Mouse (Mus musculus) heart, embryonic 13.5 days (tissue): Measurements from ENCODE around the gene Moap1. TPM values are rescaled to one million over a fixed set of nuclear protein-coding genes. Genes with fewer than 3 reads are reported as not detected.

Experiments used
- ATAC-seq: fragments of 200-750 bp; cut with Nextera tagmentation; 2 replicates; pipeline ENCODE4 v1.8.0; 2017; ENCODE audit warnings: moderate TSS enrichment; ENCODE audit not compliant: insufficient number of reproducible peaks, low FRiP score, low TSS enrichment; ENCODE audit errors: extremely low read depth
- H3K27ac ChIP-seq: fragments of 300-500 bp; sonication (generic); replicated peaks from 2 replicates; pipeline ENCODE4 v1.5.1; 2015; ENCODE audit warnings: moderate library complexity, mild to moderate bottlenecking, inconsistent platforms
- H3K27me3 ChIP-seq: fragments of 300-500 bp; sonication (generic); replicated peaks from 2 replicates; pipeline ENCODE4 v1.6.1; 2015; ENCODE audit warnings: mild to moderate bottlenecking, inconsistent platforms
- H3K36me3 ChIP-seq: fragments of 300-500 bp; sonication (generic); 2 replicates; pipeline ENCODE4 v1.6.1; 2015; ENCODE audit warnings: mild to moderate bottlenecking, inconsistent platforms
- H3K4me1 ChIP-seq: fragments of 300-500 bp; sonication (generic); 2 replicates; pipeline ENCODE4 v1.6.1; 2015; ENCODE audit warnings: inconsistent platforms
- H3K4me2 ChIP-seq: fragments of 300-500 bp; sonication (generic); 2 replicates; pipeline ENCODE4 v1.6.1; 2015; ENCODE audit warnings: inconsistent platforms, mild to moderate bottlenecking, moderate library complexity
- H3K4me3 ChIP-seq: fragments of 300-500 bp; sonication (generic); 2 replicates; pipeline ENCODE4 v1.5.1; 2015; ENCODE audit warnings: moderate library complexity, mild to moderate bottlenecking, inconsistent platforms
- H3K9ac ChIP-seq: fragments of 300-500 bp; sonication (generic); 2 replicates; pipeline ENCODE4 v1.6.1; 2015; ENCODE audit warnings: inconsistent platforms, mild to moderate bottlenecking, moderate library complexity
- H3K9me3 ChIP-seq: fragments of 300-500 bp; sonication (generic); 2 replicates; pipeline ENCODE4 v1.6.1; 2016; ENCODE audit warnings: inconsistent platforms
- WGBS: fragments of 180-500 bp; shearing (Covaris S2); methylation state at CpG from one replicate; pipeline ENCODE4 v1.1.7; 2015; ENCODE audit warnings: mixed read lengths; 5-methylcytosine and 5-hydroxymethylcytosine counted together
- polyA plus RNA-seq: library from polyadenylated mRNA; unstranded; fragments of >200 nt; fragmentation: Nextera tagmentation; extraction: Ambion mirVana; gene quantifications from 2 replicates; pipeline ENCODE4 v1.2.1, GENCODE M21; 2015

Gene Moap1
- polyA plus RNA-seq, 1 experiment from 2014 or later, result 17.9 TPM

DNA sequence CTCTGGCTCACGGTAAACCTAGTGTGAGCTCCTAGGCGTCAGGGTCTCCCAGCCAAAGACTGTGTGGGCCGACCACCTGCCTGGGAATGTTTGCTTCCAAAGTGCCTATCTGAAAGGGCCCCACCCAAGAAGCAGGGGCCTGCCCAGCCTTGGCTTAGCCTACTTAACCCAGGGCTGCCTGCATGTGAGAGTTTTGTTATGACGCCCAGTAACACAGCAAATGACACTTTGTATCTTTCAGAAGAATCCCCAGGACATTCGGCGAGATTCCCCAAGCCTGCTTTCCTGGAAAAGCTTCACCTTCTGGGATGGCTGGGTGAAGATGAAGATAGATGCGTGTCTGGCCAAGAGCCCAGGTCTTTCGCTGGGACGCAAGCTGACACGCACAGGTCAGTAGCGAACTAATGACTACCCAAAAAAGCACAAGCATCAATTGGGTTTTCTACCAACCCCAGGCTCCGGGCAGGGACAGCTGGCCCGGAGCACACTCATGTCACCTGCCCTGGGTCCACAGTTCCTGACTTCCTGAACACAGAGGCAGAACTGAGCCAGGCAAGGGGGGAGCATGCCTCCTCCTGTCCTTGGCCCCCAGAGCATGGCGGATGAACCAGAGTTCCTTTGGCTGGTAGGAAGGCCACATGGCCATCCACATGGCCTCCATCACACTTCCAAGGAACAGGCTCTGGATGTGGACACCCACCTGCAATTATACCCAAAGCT, 46.7 kb downstream of the Moap1 start:
- no peak overlapping the region for H3K4me3 ChIP-seq
- H3K4me1 ChIP-seq, result peaks cover 34% of the 10 kb centered on the region
- 0 out of 2 replicates have a peak overlapping the region, but pooled peaks have one; percentile 10 for H3K9ac ChIP-seq
- no peaks in the 10 kb centered on the region for H3K9me3 ChIP-seq
- no peak overlapping the region for H3K27ac ChIP-seq
- 79% methylated on average over 14 of the region's 14 CpGs for WGBS
- ATAC-seq, result no peak
- H3K27me3 ChIP-seq, result no peaks in the 10 kb centered on the region
- H3K4me2 ChIP-seq, result no peak overlapping the region
- H3K36me3 ChIP-seq, result no peaks in the 10 kb centered on the region

DNA sequence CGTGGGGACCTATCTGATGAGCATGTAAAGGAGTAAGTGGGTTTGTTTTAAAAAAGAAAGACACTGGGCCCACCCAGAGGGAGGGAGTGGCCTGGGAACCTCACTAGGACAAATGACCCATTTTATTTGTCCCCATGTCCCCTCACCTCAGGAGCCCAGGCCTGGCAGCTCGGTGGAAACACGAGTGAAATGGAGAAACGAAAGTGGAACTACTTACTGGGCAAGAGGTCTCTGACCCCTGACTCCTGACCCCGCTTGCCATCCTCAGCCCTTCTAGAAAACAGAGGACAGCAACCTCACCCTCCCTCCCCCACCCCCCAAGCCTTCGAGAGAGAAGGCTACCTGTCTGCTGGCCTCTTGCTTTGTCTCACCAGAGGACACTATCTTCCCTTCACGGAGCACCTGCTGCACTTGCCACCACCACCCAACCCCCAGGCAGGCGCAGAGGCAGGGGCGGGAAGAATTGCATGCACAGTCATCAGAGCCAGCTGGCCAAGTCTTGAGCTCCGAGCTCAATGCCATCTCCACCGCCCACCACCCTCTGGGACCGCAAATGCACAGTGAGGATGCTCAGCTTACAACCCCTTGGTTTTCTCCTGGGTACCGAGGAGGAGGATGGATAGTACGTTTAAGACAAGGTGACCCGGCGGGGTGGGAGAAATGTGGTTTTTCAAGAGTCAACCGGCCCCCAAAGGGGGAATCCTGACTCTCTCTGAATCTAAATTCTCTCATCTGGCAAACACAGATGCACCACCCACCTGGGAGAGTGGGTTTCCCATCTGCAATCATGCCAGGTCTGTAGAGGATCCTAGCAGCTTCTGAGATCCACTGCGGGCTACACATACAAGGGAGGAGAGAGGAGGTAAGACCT, 47.9 kb downstream of the Moap1 start:
- Histone ChIP-seq H3K27ac (no peak overlapping the region), H3K36me3 (no peaks in the 10 kb centered on the region), H3K9ac (0 out of 2 replicates have a peak overlapping the region, but pooled peaks have one; percentile 24), H3K4me2 (no peak overlapping the region), H3K4me1 (peaks cover 34% of the 10 kb centered on the region), H3K4me3 (no peak overlapping the region), H3K27me3 (no peaks in the 10 kb centered on the region), H3K9me3 (no peaks in the 10 kb centered on the region)
- ATAC-seq, result no peak
- WGBS, result 70% methylated on average over 18 of the region's 18 CpGs

Other genes starting within 250 kb of the Moap1 start
- gene Chga, start 188.7 kb downstream of the Moap1 start, polyA plus RNA-seq, result 0.84 and 1.1 TPM in 2 replicates
- 4.3 and 6.4 TPM in 2 replicates for gene Itpk1, start 38.7 kb downstream of the Moap1 start, polyA plus RNA-seq
- gene Tmem251, start 101 bp upstream of the Moap1 start, polyA plus RNA-seq, result 6.8 and 7.5 TPM in 2 replicates
- not detected in 2 replicates for gene Gm28051, start 14.1 kb upstream of the Moap1 start, polyA plus RNA-seq
- gene Gon7, start 14.1 kb upstream of the Moap1 start, polyA plus RNA-seq, result 20.7 and 26.6 TPM in 2 replicates
- gene Ubr7, start 14.3 kb upstream of the Moap1 start, polyA plus RNA-seq, result 26.5 and 30.3 TPM in 2 replicates
- gene Gm20604, start 15.0 kb upstream of the Moap1 start, polyA plus RNA-seq, result 17.8 and 18.1 TPM in 2 replicates
- gene Btbd7, start 134.8 kb upstream of the Moap1 start, polyA plus RNA-seq, result 11.2 and 11.7 TPM in 2 replicates
- gene Cox8c, start 155.7 kb upstream of the Moap1 start, polyA plus RNA-seq, result not detected in 2 replicates
- gene Unc79, start 205.2 kb upstream of the Moap1 start, polyA plus RNA-seq, result 0.01 and 0.08 TPM in 2 replicates